Mouse (Mus musculus): ENCODE results near the gene Mthfd1l.
A peak's percentile ranks its signal among the peaks of the same experiment; 100 is the strongest.

DNA sequence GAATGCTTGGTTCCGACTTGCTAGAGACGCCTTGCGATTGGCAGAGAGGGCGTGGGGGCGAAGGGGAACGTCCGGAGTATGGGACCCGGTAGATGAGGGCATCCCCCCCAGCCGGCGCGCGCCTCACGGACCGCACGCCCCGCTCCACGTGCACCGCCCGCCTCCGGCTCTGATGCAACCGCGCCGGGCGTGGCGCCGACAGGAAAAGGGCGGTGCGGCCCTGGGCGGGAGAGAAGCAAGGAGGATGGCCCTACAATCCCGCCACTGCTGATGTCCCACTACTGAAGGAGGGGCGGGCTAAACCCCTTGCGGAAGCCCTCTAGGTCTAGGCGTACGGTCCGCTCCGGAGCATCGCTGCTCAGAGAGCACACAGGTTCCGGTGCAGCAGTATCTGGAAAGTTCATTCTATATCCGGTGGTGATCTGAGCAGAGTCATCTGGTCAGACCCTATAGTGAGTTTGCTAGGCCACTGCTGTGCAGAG lies 712 bp downstream of the Mthfd1l start:
- TF ChIP-seq POLR2A (IDR thresholded peaks at IDR 0.05; ENCODE audit: extremely low read depth, insufficient read depth, low read length) (peak; percentile 34; the same call in 1 of the 2 replicates), CTCF (IDR thresholded peaks at IDR 0.05; ENCODE audit: extremely low read depth, insufficient read depth, low read length) (no peak)
